Mouse (Mus musculus): ENCODE measurements at regions not wholly inside any gene's neighbourhood (a gene's known extent, or its start where the extent isn't known, plus 50 kb on each side); places are given as distances from the start of the nearest gene placed in this dataset.

DNA sequence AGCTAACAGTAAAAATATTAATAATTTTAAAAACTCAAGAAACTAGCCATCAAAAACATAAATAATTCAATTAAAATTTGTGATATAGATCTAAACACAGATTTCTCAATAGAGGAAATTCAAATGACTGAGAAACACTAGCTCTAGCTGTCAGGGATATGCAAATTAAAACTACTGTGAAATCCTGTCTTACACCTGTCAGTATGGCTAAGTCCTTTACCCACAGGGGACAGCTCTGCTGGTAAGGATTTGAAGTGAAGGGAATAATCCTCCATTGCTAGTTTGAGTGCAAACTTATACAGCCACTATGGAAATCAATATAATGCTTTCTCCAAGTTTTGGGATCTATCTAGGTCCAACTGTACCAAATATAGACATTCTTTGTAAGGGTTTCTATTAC, 373.0 kb upstream of the Kynu start:
- TF ChIP-seq CTCF (IDR thresholded peaks at IDR 0.05; ENCODE audit: low read depth) (no peak), EP300 (IDR thresholded peaks at IDR 0.05; ENCODE audit: low read depth) (no peak)
